Comparison of ENCODE assay signal across 8 mouse cellular contexts in genomic region chr1:134093771-134094526, GRCm38 (mm10). TPM values are rescaled to one million over a fixed set of nuclear protein-coding genes. Genes with fewer than 3 reads are reported as not detected.
A peak's percentile ranks its signal among the peaks of the same experiment; 100 is the strongest.
DNase-seq lines count a peak whose midpoint lies in the region; ATAC-seq lines count a peak whose summit lies in the region.

No protein-coding gene starts in this region.

- no peaks in the 10 kb centered on the region for H3K36me3 ChIP-seq in hindbrain, embryonic 10.5 days
- no peaks in the 10 kb centered on the region for H3K36me3 ChIP-seq in hindbrain, embryonic 14.5 days (replicated peaks; ENCODE audit: control insufficient read depth, insufficient read depth)
- no peaks in the 10 kb centered on the region for H3K36me3 ChIP-seq in neural tube, embryonic 14.5 days (ENCODE audit: control insufficient read depth, insufficient read depth, low read length)

- peak overlapping the region; percentile 60; the same call in 1 of the 2 replicates for H3K4me3 ChIP-seq in hindbrain, embryonic 10.5 days
- no peak overlapping the region for H3K4me3 ChIP-seq in hindbrain, embryonic 14.5 days (replicated peaks; ENCODE audit: low read length)
- no peak overlapping the region; the same call in 1 of the 2 replicates for H3K4me3 ChIP-seq in neural tube, embryonic 14.5 days (ENCODE audit: low read depth, low read length)

- no peak for DNase-seq in hindbrain, embryonic 10.5 days (ENCODE audit: low spot score)
- DNase-seq in hindbrain, embryonic 14.5 days (ENCODE audit: low spot score), result no peak
- DNase-seq in heart, postnatal 4 days, result peak; percentile 37
- DNase-seq in lung, adult 18-20 months, result peak; percentile 77 to 84
- no peak for DNase-seq in frontal cortex, postnatal 10 days (ENCODE audit: low spot score in 2 of 2)
- no peak for DNase-seq in frontal cortex, adult 2 months (ENCODE audit: extremely low spot score in 1 of 2, low spot score in 1 of 2)

- 69% methylated on average over 13 of the region's 13 CpGs for WGBS in hindbrain, embryonic 10.5 days
- 65% methylated on average over 13 of the region's 13 CpGs for WGBS in hindbrain, embryonic 14.5 days
- WGBS in neural tube, embryonic 14.5 days, result 62% methylated on average over 13 of the region's 13 CpGs

- H3K27ac ChIP-seq in hindbrain, embryonic 10.5 days, result peak overlapping the region; percentile 91
- H3K27ac ChIP-seq in hindbrain, embryonic 14.5 days, result no peak overlapping the region
- H3K27ac ChIP-seq in neural tube, embryonic 14.5 days (ENCODE audit: low read depth, low read length), result peak overlapping the region; percentile 80

- peaks cover 4% of the 10 kb centered on the region for H3K27me3 ChIP-seq in hindbrain, embryonic 10.5 days (ENCODE audit: insufficient read depth, poor library complexity, severe bottlenecking)
- no peaks in the 10 kb centered on the region for H3K27me3 ChIP-seq in hindbrain, embryonic 14.5 days (ENCODE audit: control insufficient read depth, insufficient read depth, low read length)
- no peaks in the 10 kb centered on the region for H3K27me3 ChIP-seq in neural tube, embryonic 14.5 days (ENCODE audit: control insufficient read depth, insufficient read depth, low read length)

- no peak overlapping the region for H3K4me2 ChIP-seq in hindbrain, embryonic 14.5 days (replicated peaks)
- H3K4me2 ChIP-seq in neural tube, embryonic 14.5 days (ENCODE audit: low read depth, low read length), result peak overlapping the region; percentile 89; the same call in 1 of the 2 replicates

- ATAC-seq in hindbrain, embryonic 14.5 days (ENCODE audit: low FRiP score), result no peak
- ATAC-seq in activated CD4-positive, CD25-positive, alpha-beta regulatory T cell, adult 4 months, result peak; percentile 61
- 0 out of 2 replicates have a peak, but pooled peaks have one; percentile 5 for ATAC-seq in neural tube, embryonic 14.5 days (ENCODE audit: low read depth)

- H3K9me3 ChIP-seq in hindbrain, embryonic 10.5 days, result no peaks in the 10 kb centered on the region
- no peaks in the 10 kb centered on the region for H3K9me3 ChIP-seq in hindbrain, embryonic 14.5 days (ENCODE audit: control insufficient read depth, low read length)
- H3K9me3 ChIP-seq in neural tube, embryonic 14.5 days (ENCODE audit: control insufficient read depth, low read length), result no peaks in the 10 kb centered on the region

- H3K9ac ChIP-seq in hindbrain, embryonic 14.5 days, result no peak overlapping the region
- peak overlapping the region; percentile 74; the same call in 1 of the 2 replicates for H3K9ac ChIP-seq in neural tube, embryonic 14.5 days (replicated peaks; ENCODE audit: low read depth, low read length)

- H3K4me1 ChIP-seq in hindbrain, embryonic 10.5 days (replicated peaks), result peaks cover 69% of the 10 kb centered on the region
- H3K4me1 ChIP-seq in hindbrain, embryonic 14.5 days (replicated peaks; ENCODE audit: control insufficient read depth, insufficient read depth, low read length), result peaks cover 22% of the 10 kb centered on the region; the same call in 1 of the 2 replicates
- H3K4me1 ChIP-seq in neural tube, embryonic 14.5 days (ENCODE audit: control insufficient read depth, insufficient read depth, low read length), result peaks cover 36% of the 10 kb centered on the region

RNA-seq across cellular contexts. Expression of gene Btg2, which starts 15.0 kb away (rescaled TPM):
- 100.0 and 117 TPM in 2 replicates for polyA plus RNA-seq in hindbrain, embryonic 10.5 days (2016; fragmentation: Nextera tagmentation; extraction: Ambion mirVana)
- polyA plus RNA-seq in hindbrain, embryonic 14.5 days (2014; fragmentation: Nextera tagmentation; extraction: Ambion mirVana), result 26.3 and 29.0 TPM in 2 replicates
- polyA plus RNA-seq in activated CD4-positive, CD25-positive, alpha-beta regulatory T cell, adult 4 months (2017; shearing (Covaris generic)), result 100 to 1,000 TPM; 174 to 181 TPM
- 10 to 100 TPM; 27.5 to 36.2 TPM for total RNA-seq in heart, postnatal 4 days (2021)
- polyA plus RNA-seq in neural tube, embryonic 14.5 days (2014; fragmentation: Nextera tagmentation; extraction: Ambion mirVana), result 22.4 and 26.9 TPM in 2 replicates
- polyA plus RNA-seq in frontal cortex, adult 2 months (2012; rRNA removed), result 18.8 and 32.5 TPM in 2 replicates

RNA-seq across cellular contexts. Expression of gene Chit1, which starts 17.1 kb away (rescaled TPM):
- not detected in 2 replicates for polyA plus RNA-seq in hindbrain, embryonic 10.5 days (2016; fragmentation: Nextera tagmentation; extraction: Ambion mirVana)
- polyA plus RNA-seq in hindbrain, embryonic 14.5 days (2014; fragmentation: Nextera tagmentation; extraction: Ambion mirVana), result 0.20 and 0.23 TPM in 2 replicates
- polyA plus RNA-seq in activated CD4-positive, CD25-positive, alpha-beta regulatory T cell, adult 4 months (2017; shearing (Covaris generic)), result not detected
- total RNA-seq in heart, postnatal 4 days (2021), result not detected
- 0.52 and 1.4 TPM in 2 replicates for polyA plus RNA-seq in neural tube, embryonic 14.5 days (2014; fragmentation: Nextera tagmentation; extraction: Ambion mirVana)
- polyA plus RNA-seq in frontal cortex, adult 2 months (2012; rRNA removed), result 0.22 and 0.23 TPM in 2 replicates

RNA-seq across cellular contexts. Expression of gene Fmod, which starts 56.9 kb away (rescaled TPM):
- 3.6 and 9.8 TPM in 2 replicates for polyA plus RNA-seq in hindbrain, embryonic 10.5 days (2016; fragmentation: Nextera tagmentation; extraction: Ambion mirVana)
- 5.3 and 6.2 TPM in 2 replicates for polyA plus RNA-seq in hindbrain, embryonic 14.5 days (2014; fragmentation: Nextera tagmentation; extraction: Ambion mirVana)
- polyA plus RNA-seq in activated CD4-positive, CD25-positive, alpha-beta regulatory T cell, adult 4 months (2017; shearing (Covaris generic)), result not detected
- total RNA-seq in heart, postnatal 4 days (2021), result 10 to 100 TPM; 18.7 to 21.9 TPM
- polyA plus RNA-seq in neural tube, embryonic 14.5 days (2014; fragmentation: Nextera tagmentation; extraction: Ambion mirVana), result 0.23 and 13.8 TPM in 2 replicates
- 9.1 and 16.2 TPM in 2 replicates for polyA plus RNA-seq in frontal cortex, adult 2 months (2012; rRNA removed)

Comparison
In these comparisons a context has a peak if more than half of its experiments do, and no peak if none do; other contexts are left out.
1. DNase-seq: peak in heart, postnatal 4 days (single experiment) and lung, adult 18-20 months (2 of 2); none in hindbrain, embryonic 10.5 days (single experiment), hindbrain, embryonic 14.5 days (single experiment), frontal cortex, postnatal 10 days (0 of 2) and frontal cortex, adult 2 months (0 of 2).